Mouse (Mus musculus) CH12.LX (cell line): ENCODE measurements at regions not wholly inside any gene's neighbourhood (a gene's known extent, or its start where the extent isn't known, plus 50 kb on each side); places are given as distances from the start of the nearest gene placed in this dataset.

ENCODE experiments used
- DNase-seq: peaks from one replicate; pipeline ENCODE4 v3.0.0-alpha.2; 2013; ENCODE audit errors: extremely low read depth
- H3K27ac ChIP-seq: 2 replicates; pipeline ENCODE4 v1.5.1; 2012; ENCODE audit warnings: low read depth, mild to moderate bottlenecking, control low read depth, moderate library complexity; ENCODE audit not compliant: insufficient read depth
- H3K27me3 ChIP-seq: replicated peaks from 2 replicates; pipeline ENCODE3; 2012; ENCODE audit warnings: inconsistent platforms
- H3K36me3 ChIP-seq, 2 experiments: replicated peaks in 1 of 2; 2 replicates each; pipeline versions ENCODE3 to v1.6.1; 2012; ENCODE audit warnings: inconsistent platforms in 1 of 2, low read length in 1 of 2, mild to moderate bottlenecking in 1 of 2, mixed read lengths in 1 of 2, moderate library complexity in 1 of 2; ENCODE audit not compliant: control insufficient read depth in 1 of 2, insufficient read depth in 1 of 2
- H3K4me1 ChIP-seq, 2 experiments: 2 replicates each; pipeline ENCODE4 v1.6.1; 2012; ENCODE audit warnings: inconsistent platforms in 1 of 2, moderate library complexity in 1 of 2; ENCODE audit not compliant: insufficient read depth in 2 of 2, control insufficient read depth in 1 of 2
- H3K4me2 ChIP-seq: 2 replicates; pipeline ENCODE4 v1.6.1; 2012; ENCODE audit warnings: low read depth, mild to moderate bottlenecking, control low read depth; ENCODE audit not compliant: poor library complexity, insufficient read depth, severe bottlenecking
- H3K4me3 ChIP-seq, 3 experiments: fragments of 150-350 bp in 1 of 3; sonication (generic) in 1 of 3; replicated peaks in 1 of 3; 2 replicates each; pipeline versions ENCODE3 to v1.5.1; 2011 to 2012; ENCODE audit warnings: low read depth in 2 of 3, low read length in 2 of 3, mild to moderate bottlenecking in 2 of 3, moderate library complexity in 2 of 3, control low read depth in 1 of 3, improper control_type of control experiment in 1 of 3, inconsistent platforms in 1 of 3, mixed read lengths in 1 of 3; ENCODE audit not compliant: poor library complexity in 1 of 3
- H3K79me2 ChIP-seq: replicated peaks from 2 replicates; pipeline ENCODE4 v1.6.1; 2012; ENCODE audit warnings: mild to moderate bottlenecking, moderate library complexity; ENCODE audit not compliant: control insufficient read depth, poor library complexity, insufficient read depth, severe bottlenecking; ENCODE audit errors: extremely low read depth
- H3K9ac ChIP-seq: 2 replicates; pipeline ENCODE4 v1.6.1; 2012; ENCODE audit warnings: low read depth, mild to moderate bottlenecking, control low read depth, moderate library complexity; ENCODE audit not compliant: insufficient read depth
- H3K9me3 ChIP-seq: replicated peaks from 2 replicates; pipeline ENCODE3; 2012; ENCODE audit warnings: low read length, inconsistent platforms, mixed read lengths
- BHLHE40 ChIP-seq: IDR thresholded peaks from 2 replicates; pipeline ENCODE4 v1.6.1; 2011; ENCODE audit warnings: mild to moderate bottlenecking, low read depth, low read length, improper control_type of control experiment
- CHD2 ChIP-seq: IDR thresholded peaks from 2 replicates; pipeline ENCODE4 v1.6.1; 2011; ENCODE audit warnings: low read length, improper control_type of control experiment
- CTCF ChIP-seq, 2 experiments: IDR thresholded peaks in 1 of 2; conservative IDR thresholded peaks in 1 of 2; 2 replicates each; pipeline ENCODE4 v1.5.1; 2011 to 2012; ENCODE audit warnings: low read depth in 2 of 2, low read length in 2 of 2, improper control_type of control experiment in 1 of 2, inconsistent platforms in 1 of 2, mild to moderate bottlenecking in 1 of 2, moderate library complexity in 1 of 2
- E2F4 ChIP-seq: IDR thresholded peaks from 2 replicates; pipeline ENCODE4 v1.6.1; 2011; ENCODE audit warnings: low read depth, low read length, improper control_type of control experiment; ENCODE audit not compliant: insufficient replicate concordance
- ETS1 ChIP-seq: conservative IDR thresholded peaks from 2 replicates; pipeline ENCODE4 v1.6.1; 2012; ENCODE audit warnings: low read depth, mild to moderate bottlenecking, inconsistent platforms, low read length, improper control_type of control experiment, moderate library complexity
- GABPA ChIP-seq: IDR thresholded peaks from 2 replicates; pipeline ENCODE4 v1.6.1; 2012; ENCODE audit warnings: low read depth, low read length, improper control_type of control experiment, inconsistent platforms; ENCODE audit not compliant: insufficient replicate concordance
- HCFC1 ChIP-seq: IDR thresholded peaks from 2 replicates; pipeline ENCODE4 v1.6.1; 2012; ENCODE audit warnings: low read depth, mild to moderate bottlenecking, inconsistent platforms, low read length, improper control_type of control experiment
- MAFK ChIP-seq: IDR thresholded peaks from 2 replicates; pipeline ENCODE4 v1.6.1; 2011; ENCODE audit warnings: low read length, improper control_type of control experiment; ENCODE audit not compliant: insufficient replicate concordance
- NRF1 ChIP-seq: IDR thresholded peaks from 2 replicates; pipeline ENCODE4 v1.6.1; 2014; ENCODE audit warnings: low read depth, mild to moderate bottlenecking, inconsistent platforms, low read length, improper control_type of control experiment, moderate library complexity
- PAX5 ChIP-seq: IDR thresholded peaks from 2 replicates; pipeline ENCODE4 v1.6.1; 2012; ENCODE audit warnings: low read length, inconsistent platforms, mixed read lengths
- POLR2AphosphoS2 ChIP-seq: IDR thresholded peaks from 2 replicates; pipeline ENCODE4 v1.6.1; 2011; ENCODE audit warnings: low read depth, low read length, improper control_type of control experiment
- RCOR1 ChIP-seq: conservative IDR thresholded peaks from 2 replicates; pipeline ENCODE4 v1.6.1; 2012; ENCODE audit warnings: low read depth, mild to moderate bottlenecking, inconsistent platforms, low read length, improper control_type of control experiment
- SIN3A ChIP-seq: IDR thresholded peaks from 2 replicates; pipeline ENCODE4 v1.6.1; 2012; ENCODE audit warnings: low read length, improper control_type of control experiment, inconsistent platforms
- TBP ChIP-seq: conservative IDR thresholded peaks from 2 replicates; pipeline ENCODE4 v1.6.1; 2011; ENCODE audit warnings: low read depth, low read length, improper control_type of control experiment
- TCF12 ChIP-seq: IDR thresholded peaks from 2 replicates; pipeline ENCODE4 v1.6.1; 2014; ENCODE audit warnings: low read depth, mild to moderate bottlenecking, inconsistent platforms, low read length, improper control_type of control experiment
- USF1 ChIP-seq: IDR thresholded peaks from 2 replicates; pipeline ENCODE4 v1.6.1; 2014; ENCODE audit warnings: low read depth, mild to moderate bottlenecking, inconsistent platforms, low read length, improper control_type of control experiment
- USF2 ChIP-seq: conservative IDR thresholded peaks from 2 replicates; pipeline ENCODE4 v1.6.1; 2011; ENCODE audit warnings: low read depth, low read length, improper control_type of control experiment
- ZC3H11A ChIP-seq: IDR thresholded peaks from 2 replicates; pipeline ENCODE4 v1.6.1; 2012; ENCODE audit warnings: low read depth, mild to moderate bottlenecking, inconsistent platforms, low read length, improper control_type of control experiment
- ZKSCAN1 ChIP-seq: IDR thresholded peaks from 2 replicates; pipeline ENCODE4 v1.6.1; 2012; ENCODE audit warnings: low read depth, inconsistent platforms, low read length, improper control_type of control experiment, borderline replicate concordance
- ZMIZ1 ChIP-seq: IDR thresholded peaks from 2 replicates; pipeline ENCODE4 v1.6.1; 2012; ENCODE audit warnings: low read depth, mild to moderate bottlenecking, inconsistent platforms, low read length, improper control_type of control experiment
- ZNF384 ChIP-seq: IDR thresholded peaks from 2 replicates; pipeline ENCODE4 v1.6.1; 2012; ENCODE audit warnings: low read depth, low read length, improper control_type of control experiment, inconsistent platforms
- dilution Hi-C: fragments of 300-500 bp; cut with MboI; formaldehyde crosslinking; loops from 2 replicates; pipeline ENCODE4 v1.14.3; 2020; ENCODE audit warnings: low sequenced_read_pairs; ENCODE audit not compliant: extremely low pct_unique_long_range_greater_than_20kb, extremely low pct_ligation_motif_present
- in situ Hi-C: fragments of 300-500 bp; cut with MboI; formaldehyde crosslinking; loops from 3 replicates; pipeline ENCODE4 v1.14.3; 2019; ENCODE audit warnings: low sequenced_read_pairs, low pct_ligation_motif_present, low pct_unique_long_range_greater_than_20kb, mixed read lengths

- H3K9me3 ChIP-seq, result no peaks in the 10 kb centered on the region
- H3K36me3 ChIP-seq, result no peaks in the 10 kb centered on the region
- no peaks in the 10 kb centered on the region for H3K79me2 ChIP-seq
- H3K27ac ChIP-seq, result no peak overlapping the region
- TF ChIP-seq USF2, result no peak
- no peak for TF ChIP-seq SIN3A
- TF ChIP-seq HCFC1, result no peak
- TF ChIP-seq ZC3H11A, result no peak
- no peak for TF ChIP-seq NRF1
- TF ChIP-seq PAX5, result no peak
- TF ChIP-seq ZNF384, result no peak
- no peak for TF ChIP-seq USF1
- no peak for TF ChIP-seq ZMIZ1
- no peak for TF ChIP-seq MAFK
- no peak for TF ChIP-seq ETS1
- TF ChIP-seq BHLHE40, result no peak
- no peak for TF ChIP-seq TBP
- in situ Hi-C loops, result no loop called here
- no peaks in the 10 kb centered on the region for H3K27me3 ChIP-seq
- no peak for DNase-seq
- no peak overlapping the region for H3K9ac ChIP-seq
- peaks cover 0 to 32% of the 10 kb centered on the region in 2 experiments; a peak in 2 of 4 replicates for H3K4me1 ChIP-seq
- dilution Hi-C loops, result no loop called here
- H3K4me2 ChIP-seq, result no peak overlapping the region
- no peak overlapping the region for H3K4me3 ChIP-seq
These were observed 228.0 kb upstream of the Prok2 start for GRCm38 (mm10) chr6:99953980-99954776.

DNA sequence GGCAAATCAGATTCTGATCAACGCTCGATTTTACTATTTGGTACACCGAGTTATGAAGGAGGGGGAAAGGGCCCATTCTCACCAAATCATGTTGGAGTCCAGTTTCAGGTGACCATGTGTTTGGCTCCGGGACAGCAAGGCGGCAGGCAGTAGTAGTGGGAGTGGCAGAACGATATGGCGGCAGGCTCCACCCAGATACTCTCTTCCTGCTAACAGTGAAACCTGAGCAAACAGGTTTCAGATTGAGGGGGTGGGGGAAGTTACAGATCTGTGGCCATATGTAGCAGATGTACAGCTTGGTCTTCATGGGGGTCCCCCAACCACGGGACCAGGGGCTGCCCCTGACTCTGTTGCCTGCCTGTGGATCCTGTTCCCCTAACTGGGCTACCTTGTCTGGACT lies 224.6 kb upstream of the Prok2 start:
- Histone ChIP-seq H3K9ac (no peak overlapping the region), H3K4me3 (no peak overlapping the region), H3K79me2 (no peaks in the 10 kb centered on the region), H3K27me3 (no peaks in the 10 kb centered on the region), H3K4me2 (no peak overlapping the region), H3K9me3 (peaks cover 6% of the 10 kb centered on the region), H3K36me3 (no peaks in the 10 kb centered on the region), H3K27ac (no peak overlapping the region), H3K4me1 (peaks cover 3 to 49% of the 10 kb centered on the region in 2 experiments; a peak in 2 of 4 replicates)
- dilution Hi-C loops (no loop called here), in situ Hi-C loops (no loop called here)
- DNase-seq, result no peak
- TF ChIP-seq POLR2AphosphoS2 (no peak), ZKSCAN1 (no peak), USF1 (no peak), CHD2 (no peak), E2F4 (no peak), GABPA (no peak), RCOR1 (no peak), CTCF (conservative IDR thresholded peaks at IDR 0.05 in 1 of 2, IDR thresholded peaks at IDR 0.05 in 1 of 2; ENCODE audit: low read depth in 2 of 2, low read length in 2 of 2) (no peak), NRF1 (no peak), TCF12 (no peak)
- TF ChIP-seq, all 38 proteins: peak for 0
